Mouse (Mus musculus) adrenal gland, postnatal 14 days (tissue): ENCODE results near the gene Frs3. TPM values are rescaled to one million over a fixed set of nuclear protein-coding genes. Genes with fewer than 3 reads are reported as not detected.

Experiments used
- DNase-seq: peaks from one replicate; pipeline ENCODE4 v3.0.0; 2021; ENCODE audit warnings: mixed read lengths
- total RNA-seq: library from RNA; stranded (reverse); gene quantifications from 2 replicates; pipeline ENCODE4 v1.2.3, GENCODE M21; 2021

Gene Frs3
- total RNA-seq, 1 experiment from 2014 or later: 3.8 TPM

- no peak for DNase-seq
These were observed 2.8 kb downstream of the Frs3 start for GRCm38 (mm10) chr17:47691650-47692049.

GRCm38 (mm10) chr17:47693671-47694441 is 5.0 kb downstream of the Frs3 start:
- DNase-seq: peak; percentile 35

DNA sequence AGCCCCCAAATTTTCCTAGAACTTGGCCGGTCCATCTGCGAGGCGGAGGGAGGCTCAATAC is 5.4 kb downstream of the Frs3 start, which contains the start of gene Gm21981:
Gene Gm21981 (minus strand): TSS at position 14 of the 61 bp plus-strand sequence.
- DNase-seq: no peak

- DNase-seq: peak; percentile 99
These were observed 5.9 kb downstream of the Frs3 start, which contains the start of gene Prickle4 for GRCm38 (mm10) chr17:47694503-47695336. TSS of gene Prickle4 (minus strand) at chr17:47694736.

- DNase-seq: no peak
These were observed 6.5 kb downstream of the Frs3 start for GRCm38 (mm10) chr17:47695337-47695710.

DNA sequence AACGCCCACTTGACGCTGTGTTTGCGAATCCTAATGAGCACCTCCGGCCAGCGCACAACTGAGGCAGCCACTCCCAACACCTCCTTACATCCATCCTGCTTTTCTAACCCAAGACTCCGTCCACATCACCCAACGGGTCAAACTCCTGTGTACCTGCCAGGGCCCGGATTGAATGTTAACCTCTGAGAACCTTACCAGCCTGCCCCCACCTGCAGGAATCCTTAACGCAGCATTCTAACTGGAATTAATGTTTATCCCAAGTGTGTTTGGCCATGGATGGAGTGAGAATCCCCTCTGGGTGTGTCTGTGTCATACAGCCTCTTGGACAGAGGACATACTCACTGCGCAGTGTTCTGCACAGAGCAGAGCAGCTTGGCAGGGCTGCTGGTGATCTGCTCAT is 9.3 kb downstream of the Frs3 start:
- no peak for DNase-seq

DNA sequence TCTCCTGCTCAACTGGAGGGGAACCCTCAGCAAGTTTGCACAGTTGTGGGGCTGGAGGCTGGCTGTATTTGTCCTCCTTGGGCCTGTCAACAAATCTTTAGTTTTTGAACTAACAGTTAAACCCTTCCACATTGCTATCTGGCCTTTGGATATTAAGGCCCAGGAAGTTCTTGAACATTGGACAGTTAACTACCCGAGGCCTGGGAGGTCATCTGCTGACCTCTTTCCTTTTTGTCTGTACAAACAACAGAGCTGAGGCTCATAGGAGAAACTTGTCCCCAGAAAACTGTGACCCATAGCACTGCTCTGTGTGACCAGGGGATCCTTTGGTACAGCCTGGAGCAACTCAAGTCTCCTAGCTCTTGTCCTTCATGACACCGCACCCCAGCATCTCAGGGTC is 10.2 kb downstream of the Frs3 start:
- DNase-seq: no peak

- DNase-seq: no peak
These were observed 13.0 kb downstream of the Frs3 start for GRCm38 (mm10) chr17:47701793-47702192.

GRCm38 (mm10) chr17:47702548-47703345 is 13.9 kb downstream of the Frs3 start:
- no peak for DNase-seq

DNA sequence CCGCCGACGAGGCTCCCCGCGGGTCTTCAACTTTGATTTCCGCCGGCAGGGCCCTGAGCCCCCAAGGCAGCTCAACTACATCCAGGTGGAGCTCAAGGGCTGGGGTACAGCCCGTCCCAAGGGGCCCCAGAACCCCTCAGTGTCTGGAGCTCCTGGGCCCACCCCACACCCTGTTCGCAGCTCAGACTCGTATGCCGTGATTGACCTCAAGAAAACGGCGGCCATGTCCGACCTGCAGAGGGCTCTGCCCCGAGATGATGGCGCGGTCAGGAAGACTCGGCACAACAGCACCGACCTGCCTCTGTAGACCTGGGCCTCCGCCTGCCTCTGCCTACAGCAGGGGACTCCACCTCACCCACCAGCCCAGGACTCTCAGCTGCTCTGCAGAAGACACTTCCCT is 14.7 kb downstream of the Frs3 start:
- no peak for DNase-seq

DNA sequence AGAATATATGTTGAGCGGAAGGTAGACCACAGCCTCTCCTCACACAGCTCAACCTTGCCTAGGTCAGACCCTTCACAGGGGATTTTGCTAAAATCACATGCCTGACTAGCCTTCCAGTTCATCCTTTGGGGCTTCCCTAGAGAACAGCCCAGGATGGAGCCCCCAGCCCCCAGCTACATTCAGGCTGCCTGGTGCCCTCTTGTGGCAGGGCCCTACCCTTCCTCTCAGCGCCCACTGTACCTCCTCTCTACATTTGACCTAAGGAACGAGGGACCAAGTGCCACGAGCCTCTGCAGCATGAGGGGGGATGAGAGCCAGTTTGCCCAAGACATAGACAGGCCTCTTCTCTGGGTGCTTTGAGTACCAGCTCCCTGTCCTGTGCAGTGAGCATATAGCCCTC is 15.9 kb downstream of the Frs3 start:
- no peak for DNase-seq

DNA sequence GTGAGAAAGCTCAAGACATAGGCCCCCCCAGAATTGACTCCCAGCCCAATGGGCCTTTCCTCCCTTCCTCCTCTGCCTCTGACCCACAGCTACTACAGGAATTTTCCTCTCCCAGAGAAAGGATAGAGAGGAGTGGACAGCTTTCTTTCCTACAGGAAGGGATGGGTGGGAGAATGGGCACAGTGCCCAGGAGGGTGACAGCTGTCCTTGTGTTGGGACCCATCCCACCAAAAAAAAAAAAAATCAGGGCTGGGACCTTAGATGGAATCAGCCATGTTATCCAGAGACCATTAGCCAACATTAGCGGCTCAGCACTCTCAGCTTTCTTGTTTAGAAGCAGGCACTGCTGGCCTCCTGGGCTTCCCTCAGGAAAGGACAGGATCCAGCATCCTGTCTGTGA is 17.4 kb downstream of the Frs3 start:
- no peak for DNase-seq

- DNase-seq: no peak
These were observed 19.1 kb downstream of the Frs3 start for GRCm38 (mm10) chr17:47707961-47708360.

GRCm38 (mm10) chr17:47708972-47709371 is 20.1 kb downstream of the Frs3 start:
- DNase-seq: no peak

GRCm38 (mm10) chr17:47710036-47710435 is 21.2 kb downstream of the Frs3 start:
- no peak for DNase-seq

DNA sequence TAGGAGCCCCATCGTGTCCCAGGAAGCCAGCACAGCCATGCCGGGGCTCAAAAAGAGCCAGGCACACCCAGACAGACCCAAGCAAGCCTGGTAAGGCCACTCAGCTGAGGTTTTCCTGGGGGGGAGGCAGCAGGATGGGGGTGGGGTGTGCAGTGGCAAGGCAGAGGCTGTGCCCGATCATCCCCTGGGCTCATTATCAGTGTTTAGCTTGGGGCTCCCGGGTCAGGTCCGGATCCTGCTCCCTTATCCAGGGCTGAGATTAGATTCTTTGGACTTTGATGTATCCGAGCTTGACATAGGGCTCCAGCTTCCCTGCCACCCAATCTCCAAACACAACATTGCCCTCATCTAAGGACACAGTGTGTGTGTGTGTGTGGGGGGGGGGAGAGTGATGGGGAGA is 23.1 kb downstream of the Frs3 start:
- DNase-seq: no peak

- DNase-seq: no peak
These were observed 24.2 kb downstream of the Frs3 start for GRCm38 (mm10) chr17:47712889-47713571.

DNA sequence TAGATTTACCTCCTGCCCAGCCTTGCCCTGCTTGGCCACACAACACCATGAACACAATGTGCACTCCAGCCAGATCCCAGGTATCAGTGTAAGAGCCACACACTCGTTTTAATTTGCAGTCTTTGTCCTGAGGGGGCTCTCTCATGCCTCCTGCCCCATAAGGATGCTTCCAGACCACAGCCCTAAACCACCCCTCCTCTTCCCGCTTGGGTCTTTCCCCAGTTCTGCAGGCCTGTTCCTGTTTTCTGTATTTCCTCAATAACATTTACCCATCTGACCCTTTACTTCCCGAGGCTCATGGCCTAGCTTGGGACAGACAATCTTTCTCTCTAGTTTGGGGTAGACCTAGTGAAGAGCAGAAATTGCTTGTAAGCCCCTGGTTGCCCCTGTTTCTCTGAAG is 26.2 kb downstream of the Frs3 start:
- no peak for DNase-seq

GRCm38 (mm10) chr17:47721183-47721582 is 32.4 kb downstream of the Frs3 start:
- no peak for DNase-seq

- no peak for DNase-seq
These were observed 37.7 kb downstream of the Frs3 start, which contains the start of gene Pgc for GRCm38 (mm10) chr17:47726566-47726965. TSS of gene Pgc (plus strand) at chr17:47726842.

- DNase-seq: no peak
These were observed 42.1 kb downstream of the Frs3 start for GRCm38 (mm10) chr17:47730633-47731575.
